9 mouse cellular contexts compared by ENCODE assay signal in the genomic region with DNA sequence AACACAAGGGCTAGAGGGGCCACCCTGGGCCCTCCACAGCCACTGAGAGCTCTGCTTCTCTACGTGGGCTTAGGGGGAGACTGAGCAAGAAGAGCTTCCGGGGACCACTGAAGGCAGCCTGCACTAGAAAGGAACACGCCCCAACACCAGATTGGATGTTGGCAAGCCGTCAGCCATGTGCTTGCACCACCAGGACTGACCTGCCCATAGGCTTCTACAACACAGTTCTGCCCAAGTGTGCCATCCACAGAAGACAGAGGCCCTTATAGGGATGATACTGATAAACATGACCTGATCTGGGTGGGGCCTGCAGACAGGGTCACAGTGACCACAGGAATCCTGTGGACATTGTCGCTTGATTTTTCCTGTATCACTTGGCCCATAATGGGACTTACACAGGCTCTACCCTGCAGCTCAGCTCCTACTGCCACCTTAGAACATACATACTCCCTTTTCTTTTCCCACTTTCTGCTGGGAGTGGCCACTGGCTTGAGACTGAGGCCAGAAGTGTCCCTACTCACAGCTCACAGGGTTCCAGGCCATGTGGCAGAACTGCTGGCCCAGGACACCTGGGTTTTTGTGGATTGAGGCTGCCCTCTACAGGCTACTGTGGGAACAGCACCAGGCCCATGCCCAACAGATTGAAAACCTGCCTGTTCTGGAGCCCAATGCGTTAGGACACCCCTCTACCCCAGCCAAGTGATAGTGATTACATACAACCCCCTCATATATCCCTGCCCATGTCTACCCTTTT. TPM values are rescaled to one million over a fixed set of nuclear protein-coding genes. Genes with fewer than 3 reads are reported as not detected.
A peak's percentile ranks its signal among the peaks of the same experiment; 100 is the strongest.
DNase-seq lines count a peak whose midpoint lies in the region; ATAC-seq and TF ChIP-seq lines count a peak whose summit lies in the region.
"Had no signal": no experiment of that assay in that cellular context is flagged by ENCODE, and none has a peak within 500 bp of the region (broad histone marks: within the 10 kb centered on the region; RNA-seq: fewer than 3 reads in every experiment).

No protein-coding gene starts in this region.

- POLR2A ChIA-PET in Patski (lab: Charles Lee): interaction anchor here (0.6 to 1.5 kb wide), 4 partner anchors 43 to 370 kb away, joined by 3 to 5 read pairs (median 4); no protein-coding TSS in a partner anchor

- ATAC-seq in Patski: peak; percentile 4

- CTCF ChIA-PET in Patski (lab: Charles Lee): interaction anchor here (1.0 to 5.8 kb wide), 11 partner anchors 13 to 355 kb away, joined by 3 to 46 read pairs (median 7); no protein-coding TSS in a partner anchor

- no peak for DNase-seq in Patski (ENCODE audit: low read depth, low spot score)
- peak; percentile 77 for DNase-seq in cerebellum, adult 11-12 months
- peak; percentile 60 to 77 for DNase-seq in frontal cortex, postnatal 10 days (ENCODE audit: low spot score in 2 of 2)
- peak; percentile 44 for DNase-seq in hindlimb bud, embryonic 11.5 days (ENCODE audit: extremely low spot score, low read depth, low spot score)
- peak; percentile 74 for DNase-seq in left cerebral cortex, adult 11 months (ENCODE audit: low spot score)
- DNase-seq in lung, postnatal 36 days: peak; percentile 91
- DNase-seq in skeletal muscle tissue, adult 2 months (ENCODE audit: low read depth, low spot score): peak; percentile 70
- no peak for DNase-seq in c-Kit-positive CD71-positive TER-119-positive erythroid progenitor cells, embryonic 14.5 days (ENCODE audit: low spot score)

- no peak for TF ChIP-seq CTCF in Patski (IDR thresholded peaks at IDR 0.05)

- in situ Hi-C loops in Patski (cut with MboI; ENCODE audit: low pct_unique_long_range_greater_than_20kb): loop anchor here (5.0 kb wide), 1 partner anchor 51 kb away; a partner anchor contains a TSS

- no peaks in the 10 kb centered on the region for H3K27me3 ChIP-seq in Patski

RNA-seq across cellular contexts. Expression of a gene that starts 27.6 kb away (rescaled TPM):
- polyA plus RNA-seq in Patski (2021): 0.23 TPM
- polyA plus RNA-seq: macrophage had no signal

RNA-seq across cellular contexts. Expression of a gene that starts 43.5 kb away (rescaled TPM):
- polyA plus RNA-seq in Patski (2021): 54.1 TPM

RNA-seq across cellular contexts. Expression of a gene that starts 51.0 kb away (rescaled TPM):
- 17.8 TPM for polyA plus RNA-seq in Patski (2021)

Comparison
In these comparisons a context has a peak if more than half of its experiments do, and no peak if none do; other contexts are left out.
1. DNase-seq: peak in cerebellum, adult 11-12 months (single experiment), frontal cortex, postnatal 10 days (2 of 2), hindlimb bud, embryonic 11.5 days (single experiment), left cerebral cortex, adult 11 months (single experiment), lung, postnatal 36 days (single experiment) and skeletal muscle tissue, adult 2 months (single experiment); none in Patski (single experiment) and c-Kit-positive CD71-positive TER-119-positive erythroid progenitor cells, embryonic 14.5 days (single experiment).